Mouse (Mus musculus) layer of hippocampus, postnatal 14 days (tissue): ENCODE results near the gene Ulk4. TPM values are rescaled to one million over a fixed set of nuclear protein-coding genes. Genes with fewer than 3 reads are reported as not detected.

ENCODE experiments used
- DNase-seq, 2 experiments: peaks; one replicate each; pipeline ENCODE4 v3.0.0; 2021 to 2022; ENCODE audit warnings: low spot score in 2 of 2, mixed read lengths in 1 of 2
- total RNA-seq, 2 experiments: library from RNA; stranded (reverse); gene quantifications; 2 replicates each; pipeline ENCODE4 v1.2.3; 2021

The Ulk4 gene
- total RNA-seq, 2 experiments from 2014 or later = 8.2 to 9.4 TPM

GRCm38 (mm10) chr9:121030949-121031348 is 246.0 kb downstream of the Ulk4 start:
- no peak for DNase-seq

DNA sequence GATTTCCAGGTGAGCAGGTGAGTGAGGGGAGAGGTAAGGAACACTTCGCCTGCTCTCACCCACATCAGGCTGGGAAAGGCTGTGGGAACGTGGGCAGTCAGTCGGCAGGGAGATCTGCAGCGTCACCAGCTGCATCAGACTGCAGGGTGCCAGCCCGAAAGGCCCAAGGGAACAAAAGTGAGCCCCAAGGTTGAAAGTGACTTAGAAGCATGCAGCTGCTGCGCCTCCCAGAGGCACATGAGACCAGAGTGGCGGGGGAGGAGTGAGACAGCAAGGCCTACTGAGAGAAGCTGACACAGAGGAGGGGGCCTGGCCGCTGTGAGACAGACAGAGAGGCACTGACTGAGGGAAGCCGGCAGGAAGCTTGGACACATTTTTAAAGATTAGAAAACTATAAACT is 247.2 kb downstream of the Ulk4 start:
- DNase-seq = no peak

DNA sequence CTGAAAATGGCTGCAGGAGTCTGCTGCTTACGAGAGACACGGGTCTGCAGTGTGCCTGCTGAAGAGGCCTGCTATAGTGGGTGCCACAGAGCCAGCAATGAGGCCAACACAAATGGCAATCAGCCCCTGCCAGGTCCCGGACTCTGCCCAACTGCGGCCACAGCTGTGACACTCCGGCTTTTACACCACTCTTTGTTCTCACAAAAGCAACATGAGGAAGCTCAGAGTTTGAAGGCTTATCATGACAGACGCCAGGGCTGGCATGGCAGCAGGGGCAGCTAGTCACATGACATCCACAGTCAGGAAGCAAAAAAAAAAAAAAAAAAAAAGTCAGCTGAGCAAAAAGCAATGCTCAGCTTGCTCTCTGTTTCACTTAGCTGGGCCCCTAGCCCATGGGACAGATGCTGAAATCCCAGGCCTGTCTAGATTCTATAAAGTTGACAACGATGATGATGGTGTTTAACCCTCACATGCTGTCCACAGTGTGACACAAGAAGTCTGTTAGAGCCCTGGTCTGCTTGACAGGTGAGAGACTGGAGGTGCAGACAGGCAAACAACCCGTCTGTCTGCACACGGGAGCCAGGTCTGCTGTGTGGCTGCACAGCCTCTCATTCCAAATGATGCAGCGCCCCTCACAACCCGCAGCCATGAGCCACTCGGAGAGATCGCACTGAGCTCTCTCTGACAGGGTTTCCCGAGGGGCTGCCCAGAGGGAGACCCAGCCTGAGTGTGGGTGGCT is 253.3 kb downstream of the Ulk4 start:
- DNase-seq = peak; percentile 70 to 73

DNA sequence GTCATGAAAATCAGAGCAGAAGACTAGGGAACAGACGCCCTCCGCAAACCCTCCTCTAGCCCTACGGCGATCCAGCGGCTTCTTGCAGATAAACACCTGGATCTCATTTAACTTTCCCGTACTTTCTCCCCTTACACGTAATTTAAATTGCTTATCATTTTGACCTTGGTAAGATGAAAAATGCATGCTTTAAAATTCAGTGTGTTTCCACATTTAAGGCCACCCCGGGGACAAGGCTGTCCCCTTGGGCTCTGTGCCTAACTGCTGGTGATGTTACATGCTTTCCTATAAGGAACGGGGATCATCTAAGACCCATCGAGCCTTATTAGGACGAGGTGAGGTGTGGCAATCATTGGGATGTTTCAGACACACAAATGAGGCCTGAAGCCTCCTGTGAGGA is 256.6 kb downstream of the Ulk4 start:
- no peak for DNase-seq

- no peak for DNase-seq
These were observed 257.1 kb downstream of the Ulk4 start for GRCm38 (mm10) chr9:121019932-121020331.

DNA sequence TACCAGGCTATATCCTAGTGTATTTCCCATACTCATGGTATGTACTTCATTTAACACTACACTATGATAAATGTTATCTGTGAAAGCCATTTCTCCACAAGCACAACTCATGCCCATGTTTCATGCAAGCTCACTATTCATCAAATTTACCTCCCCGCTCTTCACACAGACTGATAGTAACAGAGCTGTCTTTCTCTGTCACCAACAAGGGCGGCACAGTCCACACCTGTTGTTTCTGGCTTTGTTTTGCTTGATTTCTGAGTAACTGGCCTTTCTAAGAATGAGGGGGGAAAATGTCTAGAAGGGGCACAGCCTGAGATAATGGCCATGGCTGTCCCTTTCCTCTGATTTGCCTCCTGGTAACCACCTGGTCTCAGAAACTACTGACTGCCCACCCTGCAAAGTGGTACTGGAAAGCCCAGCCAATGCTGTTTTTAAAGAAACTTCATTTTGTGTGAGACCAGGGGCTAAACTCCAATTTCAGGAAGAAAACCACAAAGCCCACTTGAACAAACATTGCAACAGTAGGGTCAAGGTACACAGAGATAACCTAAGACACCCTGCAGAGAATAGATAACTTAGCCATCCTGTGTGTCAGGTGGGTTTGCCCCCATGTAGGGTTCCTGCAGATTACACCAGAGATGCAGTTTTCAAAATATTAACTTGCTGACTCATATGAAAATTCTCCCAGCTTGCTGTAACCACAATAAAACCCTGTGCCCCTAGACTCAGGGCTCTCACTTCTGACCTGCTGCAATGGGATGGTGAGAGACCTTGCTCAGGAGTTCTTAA is 258.3 kb downstream of the Ulk4 start:
- no peak for DNase-seq

DNA sequence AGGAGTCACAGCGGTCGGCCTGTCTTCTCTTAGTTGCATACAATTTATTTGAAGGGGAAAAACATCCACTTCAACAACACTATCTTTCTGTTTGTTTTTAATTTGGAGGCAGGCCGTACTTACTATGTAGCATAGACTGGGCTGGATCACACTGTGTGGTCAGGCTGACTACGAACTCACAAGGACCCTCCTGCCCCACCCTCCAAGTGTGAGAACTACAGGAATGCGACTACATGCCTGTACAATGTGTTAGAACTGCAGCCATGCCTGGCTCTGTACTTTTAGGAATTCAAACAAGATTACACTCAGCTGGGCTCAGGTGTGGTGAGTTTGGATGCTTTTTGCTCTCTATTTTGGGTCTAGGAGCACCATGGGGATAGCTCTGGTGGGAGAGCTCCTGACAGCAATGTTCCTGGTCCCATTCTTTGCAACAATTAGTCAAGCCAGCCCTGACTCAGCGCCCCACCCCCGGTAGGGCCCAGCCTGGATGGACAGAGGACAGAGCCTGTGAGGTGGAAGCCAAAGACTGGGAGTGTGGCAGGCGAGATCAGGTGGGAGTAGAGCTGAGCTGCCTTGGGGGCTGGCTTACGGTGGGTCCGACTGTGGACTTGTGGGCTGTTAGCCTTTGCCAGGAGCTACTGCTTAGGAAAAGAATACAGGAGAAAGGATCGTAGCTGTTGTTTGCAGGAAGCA is 261.0 kb downstream of the Ulk4 start:
- no peak for DNase-seq

- no peak for DNase-seq
These were observed 265.5 kb downstream of the Ulk4 start for GRCm38 (mm10) chr9:121011540-121011939.

DNA sequence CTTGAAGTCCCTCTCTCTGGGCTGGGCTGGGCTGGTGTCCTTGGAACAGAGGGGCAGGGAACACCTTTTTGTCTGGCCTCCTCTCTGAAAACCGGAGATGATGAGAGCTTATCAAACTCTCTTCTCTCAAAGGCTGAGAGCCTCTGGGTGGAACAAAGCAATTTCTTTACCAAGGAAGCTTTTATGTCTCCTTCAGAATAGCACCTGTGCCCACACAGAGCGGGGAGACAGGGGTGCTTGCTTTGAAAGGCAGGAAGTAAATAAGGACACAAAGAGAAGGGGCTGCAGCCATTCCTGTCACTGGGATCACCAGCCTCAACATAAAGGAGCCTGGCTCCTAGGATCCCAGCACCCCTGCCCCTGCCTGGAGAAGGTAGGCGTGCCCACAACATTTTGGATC is 266.5 kb downstream of the Ulk4 start:
- DNase-seq = no peak

DNA sequence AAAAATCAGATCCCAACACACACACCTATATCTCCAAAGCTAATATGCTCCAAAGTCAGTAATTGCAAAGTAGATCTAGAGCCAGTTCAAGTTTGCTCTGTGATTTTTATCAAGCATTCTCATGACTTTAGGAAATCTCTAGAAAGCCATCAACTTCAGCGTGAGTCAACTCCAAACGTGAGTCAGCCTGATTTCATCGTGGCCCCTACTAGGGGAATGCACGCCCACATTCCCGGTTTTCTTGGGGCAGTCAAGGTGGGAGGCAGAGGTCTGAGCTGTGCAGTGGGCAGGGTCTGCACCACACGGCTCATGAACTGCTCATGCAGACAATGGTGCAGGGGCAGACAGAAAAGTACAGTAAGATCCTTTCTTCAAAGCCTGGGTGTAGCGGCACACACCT is 271.0 kb downstream of the Ulk4 start:
- DNase-seq = no peak

DNA sequence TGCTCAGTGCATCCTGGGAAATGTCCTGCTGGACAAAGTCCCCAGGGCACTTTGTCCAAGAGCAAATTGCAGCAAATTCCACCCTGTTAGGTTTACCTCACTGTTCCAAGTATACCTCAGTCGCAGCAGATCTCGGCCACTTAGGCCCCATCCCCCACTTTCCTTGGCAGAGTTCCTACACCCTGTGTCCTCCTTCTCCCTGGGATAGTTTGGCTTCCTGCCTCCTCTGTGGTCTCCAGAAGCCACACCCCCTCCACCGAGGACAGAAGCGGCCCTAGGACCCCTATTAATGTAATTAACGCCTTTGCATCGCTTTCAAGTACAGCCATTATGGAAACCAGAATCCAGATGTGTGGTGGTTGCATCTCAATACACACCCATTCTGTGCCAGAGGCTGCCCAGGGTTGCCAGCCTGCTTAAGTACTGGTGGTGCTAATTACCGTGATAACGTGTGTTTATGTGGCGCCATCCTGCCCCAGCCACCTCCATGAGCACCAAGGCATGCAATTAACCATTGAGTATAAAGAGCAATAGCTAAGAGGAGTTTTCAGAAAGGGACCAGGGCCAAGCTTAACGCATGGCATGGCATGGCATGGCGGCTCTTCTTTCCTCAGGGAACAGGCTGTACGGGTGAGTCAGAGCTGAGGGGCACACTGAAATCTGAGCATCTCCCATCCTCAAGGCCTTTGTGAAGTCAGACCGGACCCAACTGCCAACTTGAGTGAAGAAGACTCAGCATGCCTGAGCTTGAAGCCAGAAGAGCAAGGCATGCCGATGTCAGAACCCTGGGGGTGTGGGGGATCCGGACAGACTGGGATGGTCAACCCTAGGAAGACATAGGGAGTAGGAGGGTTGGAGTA is 275.1 kb downstream of the Ulk4 start:
- no peak for DNase-seq

DNA sequence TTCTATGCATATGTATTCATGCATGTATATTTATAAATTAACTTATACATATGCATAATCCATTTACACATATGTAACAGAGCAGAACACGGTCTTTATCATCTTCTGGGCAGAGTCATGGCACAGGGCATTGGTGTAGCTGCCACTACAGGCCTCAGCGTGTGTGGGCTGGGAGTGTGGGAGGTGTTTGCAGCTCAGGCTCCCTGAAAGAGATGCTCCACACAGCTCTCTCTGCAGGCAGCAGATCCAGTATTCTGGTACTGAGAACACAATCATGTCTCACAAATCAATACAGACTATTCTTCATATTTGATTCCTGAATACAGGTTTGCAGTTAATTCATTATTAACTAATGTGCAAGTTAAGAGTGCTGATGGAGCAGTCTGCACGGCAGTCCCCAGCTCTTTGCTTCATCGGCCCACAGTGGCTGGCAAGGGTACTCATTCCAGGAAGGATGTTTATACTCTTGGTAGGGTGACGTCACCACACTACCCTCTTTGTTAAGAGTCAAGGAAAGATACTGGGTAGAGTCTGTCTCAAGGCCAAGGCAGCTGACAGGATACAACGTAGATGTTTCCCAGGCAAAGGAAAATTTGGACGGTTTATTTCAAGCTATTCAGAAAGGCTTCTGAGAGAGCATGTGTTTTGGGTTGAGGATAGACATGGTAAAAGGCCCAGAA is 276.2 kb downstream of the Ulk4 start:
- peak; percentile 41 to 55 for DNase-seq

GRCm38 (mm10) chr9:120998696-120999095 is 278.3 kb downstream of the Ulk4 start:
- DNase-seq = peak; percentile 20 to 40

DNA sequence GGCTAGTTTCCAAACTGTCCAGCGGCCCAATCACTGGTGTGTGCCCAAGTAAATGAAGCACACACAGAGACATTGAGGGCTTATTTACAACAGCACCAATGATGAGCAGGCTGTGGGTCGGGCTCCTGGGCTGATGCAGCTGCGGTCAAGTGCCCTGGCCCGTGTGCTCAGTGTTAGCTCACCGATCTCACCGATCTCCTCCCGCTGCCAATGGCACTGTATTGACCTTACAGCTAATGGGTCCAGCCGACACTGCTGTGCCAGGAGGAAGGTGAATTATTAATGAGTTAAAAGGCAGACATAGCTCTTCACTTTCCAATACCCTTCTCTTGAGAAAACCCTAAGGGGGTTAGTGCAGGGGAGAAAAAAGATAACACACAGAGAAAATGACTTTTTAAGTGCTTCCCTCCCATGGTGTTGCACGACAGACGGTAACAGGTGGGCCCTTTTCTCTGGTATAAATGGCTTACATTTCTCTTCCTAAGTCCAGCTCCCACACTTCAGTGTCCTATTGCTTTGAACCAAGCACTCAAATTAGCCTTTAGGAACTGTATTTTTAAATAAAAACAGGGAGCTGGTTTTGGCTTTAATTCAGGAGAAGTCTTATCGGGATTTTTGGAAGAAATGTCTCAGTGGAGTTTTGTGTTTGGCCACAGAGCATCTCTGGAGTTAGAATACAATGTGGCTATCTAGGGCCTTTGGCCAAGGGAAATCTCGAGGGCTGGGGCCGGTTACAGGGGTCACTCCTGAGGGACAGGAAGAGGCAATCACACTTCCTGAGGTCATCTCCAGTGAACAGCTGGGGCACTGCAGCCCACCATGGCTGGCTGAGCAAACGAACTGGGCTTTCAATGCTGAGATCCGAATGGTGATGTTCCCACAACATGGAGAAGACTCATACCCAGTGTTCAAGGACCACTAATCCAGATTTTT is 282.5 kb downstream of the Ulk4 start:
- no peak for DNase-seq

GRCm38 (mm10) chr9:120993004-120993403 is 284.0 kb downstream of the Ulk4 start:
- DNase-seq = no peak

DNA sequence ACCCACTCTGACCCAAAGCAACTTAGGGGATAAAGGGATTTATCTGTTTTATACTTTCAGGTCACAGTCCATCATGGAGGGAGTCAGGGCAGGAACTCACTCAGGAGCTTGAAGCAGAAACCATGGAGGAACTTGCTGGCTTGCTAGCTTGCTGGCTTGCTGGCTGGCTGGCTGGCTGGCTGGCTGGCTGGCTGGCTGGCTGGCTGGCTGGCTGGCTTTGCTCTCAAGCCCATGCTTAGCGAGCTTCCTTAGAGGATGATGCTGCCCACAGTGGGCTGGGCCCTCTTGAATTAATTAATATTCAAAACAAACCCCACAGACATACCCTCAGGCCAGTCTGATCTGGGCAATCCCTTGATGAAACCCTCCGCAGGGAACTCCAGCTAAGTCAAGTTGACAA is 285.2 kb downstream of the Ulk4 start:
- no peak for DNase-seq

DNA sequence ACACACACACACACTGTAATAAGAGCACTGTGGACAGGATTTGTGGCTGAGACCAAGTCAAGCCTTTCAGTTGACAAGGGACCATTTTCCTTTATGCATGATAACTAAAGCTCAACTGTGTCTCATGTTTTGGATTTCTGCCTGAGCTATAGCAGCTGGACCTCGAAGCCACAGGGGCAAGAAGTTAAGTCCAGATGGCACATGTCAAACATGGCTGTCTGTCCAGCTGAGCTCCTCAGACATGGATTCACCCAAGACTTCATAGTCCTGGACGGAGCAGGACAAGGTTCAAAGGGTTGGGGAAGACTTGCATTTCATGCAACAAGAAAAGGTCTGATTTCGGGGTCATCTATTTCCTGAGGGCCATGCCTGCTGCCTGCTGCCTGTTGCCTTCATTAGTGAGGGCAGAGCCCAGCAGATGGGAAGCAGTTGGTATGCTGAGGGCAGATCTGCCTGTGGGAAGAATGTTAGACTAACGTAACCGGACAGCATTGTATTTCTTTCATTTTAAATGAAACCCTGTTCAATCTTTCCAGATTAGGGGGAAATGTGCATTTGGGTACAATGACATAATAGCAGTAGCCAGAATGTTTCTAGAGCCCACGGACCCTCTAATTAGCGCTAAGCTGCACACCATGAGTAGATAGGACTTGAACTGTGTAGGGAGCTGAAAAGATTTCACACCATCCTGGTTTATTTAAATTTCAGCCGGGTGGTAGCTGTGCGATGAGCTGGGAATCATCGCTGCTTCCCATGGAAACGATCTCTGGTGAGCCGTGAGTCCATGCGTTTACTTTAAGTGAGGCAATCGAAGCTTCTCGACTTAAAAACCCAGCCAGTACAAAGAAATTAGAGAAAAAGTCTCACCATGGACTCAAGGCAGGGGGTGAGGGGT is 286.9 kb downstream of the Ulk4 start:
- DNase-seq = no peak

DNA sequence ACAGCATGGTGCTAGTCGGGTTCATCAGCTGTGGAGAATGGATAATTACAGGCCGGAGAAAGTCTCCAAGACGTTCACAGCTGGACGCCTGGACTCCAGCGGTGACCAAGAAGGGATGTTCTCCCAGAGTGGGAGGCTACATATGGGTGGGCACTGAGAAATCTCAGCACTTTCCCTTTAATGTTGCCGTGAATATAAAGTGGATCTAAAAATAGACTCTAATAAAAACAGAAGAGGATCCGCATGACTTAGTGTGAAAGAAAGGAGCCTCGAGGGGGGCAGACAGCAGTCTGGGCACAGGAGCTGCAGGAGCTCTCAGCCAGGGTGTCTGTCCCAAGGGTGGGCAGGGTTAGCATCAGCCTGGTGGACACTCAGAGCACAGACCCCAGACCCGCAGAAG is 288.9 kb downstream of the Ulk4 start:
- DNase-seq = no peak
